Mouse (Mus musculus): Measurements from ENCODE around the gene Hs3st3a1. TPM values are rescaled to one million over a fixed set of nuclear protein-coding genes. Genes with fewer than 3 reads are reported as not detected.

Hs3st3a1 gene
- polyA plus RNA-seq, 1 experiment: not detected

DNA sequence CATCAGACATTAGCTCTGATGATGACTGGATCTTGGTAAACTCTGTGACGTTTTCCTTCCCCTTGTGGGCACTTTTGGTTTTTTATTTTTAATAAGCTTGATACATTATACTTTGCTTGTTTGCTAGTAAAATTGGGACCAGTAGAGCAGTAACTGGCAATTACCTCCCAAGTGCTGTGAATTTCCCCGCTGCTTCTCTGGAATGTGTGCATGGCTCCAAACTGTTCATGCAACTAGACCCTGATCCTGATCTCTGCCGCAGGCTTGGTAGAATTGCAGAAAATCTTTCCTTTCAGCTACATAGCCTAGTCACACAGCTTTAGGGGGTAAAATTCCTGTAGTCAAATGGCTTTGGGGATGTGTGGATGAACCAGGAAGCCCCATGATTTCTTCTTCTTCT is 38.5 kb downstream of the Hs3st3a1 start:
- no peak overlapping the region for H3K27ac ChIP-seq (ENCODE audit: insufficient read depth, low read depth, low read length)
- H3K4me1 ChIP-seq (ENCODE audit: control insufficient read depth, insufficient read depth, low read length): peaks cover 4% of the 10 kb centered on the region; the same call in 1 of the 2 replicates
- no peak overlapping the region for H3K4me3 ChIP-seq (ENCODE audit: insufficient read depth, low read length)
- TF ChIP-seq POLR2A (IDR thresholded peaks at IDR 0.05; ENCODE audit: borderline replicate concordance, low read depth, low read length): no peak
- TF ChIP-seq CTCF (IDR thresholded peaks at IDR 0.05; ENCODE audit: low read depth, low read length): no peak

DNA sequence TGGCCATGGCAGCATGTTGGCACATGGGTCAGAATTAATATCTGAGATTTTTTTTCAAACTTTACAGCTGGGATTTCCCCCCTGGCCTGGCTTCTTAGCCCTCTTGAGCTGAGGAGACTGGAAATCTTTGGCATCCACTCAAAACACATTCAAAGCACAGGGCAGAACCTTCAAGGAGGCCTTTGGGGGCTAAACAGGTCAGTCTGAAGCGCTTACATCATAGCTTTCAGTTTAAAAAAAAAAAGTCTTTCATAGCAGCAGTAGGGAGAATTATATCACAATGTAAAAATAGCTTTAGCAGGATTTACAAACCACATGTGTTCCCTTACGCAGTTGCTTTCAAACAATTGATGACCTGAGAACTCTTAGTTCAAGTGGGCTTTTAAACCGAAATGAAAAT is 46.3 kb downstream of the Hs3st3a1 start:
- TF ChIP-seq CTCF (IDR thresholded peaks at IDR 0.05; ENCODE audit: low read depth, low read length) (no peak), POLR2A (IDR thresholded peaks at IDR 0.05; ENCODE audit: borderline replicate concordance, low read depth, low read length) (no peak)

DNA sequence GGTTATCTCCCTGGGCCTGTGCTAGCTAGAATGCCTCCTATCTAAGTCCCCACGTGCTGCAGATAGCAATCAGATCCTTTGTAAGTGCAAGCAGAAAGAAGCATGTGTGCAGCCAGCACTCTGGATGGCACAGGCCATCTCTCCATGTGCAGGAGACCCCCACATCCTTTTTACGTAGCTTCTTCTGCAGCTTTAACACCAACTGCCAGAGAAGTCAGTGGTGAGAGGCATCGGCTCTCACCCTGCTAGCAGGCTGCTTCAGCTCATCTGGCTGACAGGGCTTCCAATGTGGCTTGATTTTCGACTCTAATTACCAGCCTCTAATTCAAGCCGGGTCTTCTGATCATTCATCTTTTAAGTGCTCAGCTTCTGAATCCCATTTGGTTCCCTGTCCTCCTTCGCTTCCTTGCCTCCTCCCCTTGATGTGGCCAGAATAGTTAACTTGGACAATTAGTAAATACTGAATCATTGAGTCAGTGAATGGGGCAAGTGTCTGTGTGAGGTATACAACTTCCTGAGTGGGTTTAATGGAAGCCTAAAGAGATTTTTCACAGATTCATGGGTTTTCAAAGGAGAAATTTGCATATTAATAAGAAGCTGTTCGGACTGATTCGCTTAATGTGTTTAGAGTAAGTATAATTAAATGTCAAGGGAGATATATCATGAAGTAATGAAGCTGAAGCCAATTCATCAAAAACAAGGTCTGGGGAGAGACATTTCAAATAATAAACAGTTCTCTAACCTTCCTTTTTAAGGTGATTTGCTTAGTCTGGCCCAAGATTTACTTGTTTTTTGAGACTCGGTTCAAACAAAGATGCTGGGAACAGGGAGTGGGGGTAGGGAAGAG is 54.7 kb downstream of the Hs3st3a1 start:
- peaks cover 12% of the 10 kb centered on the region for H3K4me1 ChIP-seq (ENCODE audit: control insufficient read depth, insufficient read depth, low read length)
- no peak overlapping the region for H3K4me3 ChIP-seq (ENCODE audit: insufficient read depth, low read length)
- no peak for TF ChIP-seq CTCF (IDR thresholded peaks at IDR 0.05; ENCODE audit: low read depth, low read length)
- no peak for TF ChIP-seq POLR2A (IDR thresholded peaks at IDR 0.05; ENCODE audit: borderline replicate concordance, low read depth, low read length)
- H3K27ac ChIP-seq (ENCODE audit: insufficient read depth, low read depth, low read length): no peak overlapping the region

More for the DNA sequence above, 46.3 kb downstream of the Hs3st3a1 start:
- no peak overlapping the region for H3K27ac ChIP-seq (ENCODE audit: insufficient read depth, low read depth, low read length)
- no peaks in the 10 kb centered on the region for H3K4me1 ChIP-seq (ENCODE audit: control insufficient read depth, insufficient read depth, low read length)
- no peak overlapping the region for H3K4me3 ChIP-seq (ENCODE audit: insufficient read depth, low read length)

DNA sequence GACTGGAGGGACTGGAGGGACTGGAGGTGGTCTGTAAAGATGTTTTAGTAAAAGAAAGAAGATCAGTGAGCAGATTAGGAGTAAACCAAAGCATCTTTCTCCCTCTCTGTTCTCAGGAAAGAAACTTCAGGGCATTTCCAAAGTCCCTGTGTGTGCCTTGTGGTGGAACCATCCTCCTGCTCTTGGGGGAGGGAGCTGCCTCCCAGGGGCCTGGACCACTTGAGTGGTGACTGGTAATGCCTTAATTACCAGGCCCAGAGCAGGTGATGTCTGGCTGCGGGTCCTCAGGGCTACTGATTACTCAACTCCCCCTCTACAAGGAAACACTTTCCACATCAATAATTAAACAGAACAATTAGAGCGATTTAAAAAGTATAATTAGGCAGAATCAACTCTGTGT is 59.3 kb downstream of the Hs3st3a1 start:
- H3K4me1 ChIP-seq (ENCODE audit: control insufficient read depth, insufficient read depth, low read length): peaks cover 36% of the 10 kb centered on the region
- no peak overlapping the region for H3K4me3 ChIP-seq (ENCODE audit: insufficient read depth, low read length)
- TF ChIP-seq POLR2A (IDR thresholded peaks at IDR 0.05; ENCODE audit: borderline replicate concordance, low read depth, low read length) (no peak), CTCF (IDR thresholded peaks at IDR 0.05; ENCODE audit: low read depth, low read length) (no peak)
- no peak overlapping the region for H3K27ac ChIP-seq (ENCODE audit: insufficient read depth, low read depth, low read length)

DNA sequence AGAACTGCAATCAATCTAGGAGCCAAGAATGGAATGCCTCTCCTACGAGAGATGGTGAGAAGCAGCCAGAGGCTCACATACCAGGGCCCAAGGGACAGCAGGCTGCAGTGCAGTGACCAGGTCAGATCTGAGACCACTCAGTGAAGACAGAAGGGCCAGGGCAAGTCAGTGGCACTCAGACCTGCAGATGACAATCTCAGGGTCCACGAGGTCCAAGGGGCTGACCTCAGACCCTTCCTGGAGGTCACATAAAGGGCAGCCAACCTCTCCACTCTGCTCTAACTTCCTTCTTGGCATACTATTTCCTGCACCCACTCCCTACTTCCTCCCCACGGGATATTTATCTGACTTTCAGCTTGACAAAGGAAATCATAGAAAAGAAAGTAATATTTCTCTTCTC is 60.8 kb downstream of the Hs3st3a1 start:
- Histone ChIP-seq H3K4me1 (ENCODE audit: control insufficient read depth, insufficient read depth, low read length) (peaks cover 30% of the 10 kb centered on the region), H3K27ac (ENCODE audit: insufficient read depth, low read depth, low read length) (peak overlapping the region; percentile 86), H3K4me3 (ENCODE audit: insufficient read depth, low read length) (no peak overlapping the region)
- no peak for TF ChIP-seq CTCF (IDR thresholded peaks at IDR 0.05; ENCODE audit: low read depth, low read length)
- no peak for TF ChIP-seq POLR2A (IDR thresholded peaks at IDR 0.05; ENCODE audit: borderline replicate concordance, low read depth, low read length)

- TF ChIP-seq POLR2A (IDR thresholded peaks at IDR 0.05; ENCODE audit: borderline replicate concordance, low read depth, low read length) (no peak), CTCF (IDR thresholded peaks at IDR 0.05; ENCODE audit: low read depth, low read length) (no peak)
- peak overlapping the region; percentile 30 for H3K27ac ChIP-seq (ENCODE audit: insufficient read depth, low read depth, low read length)
- peaks cover 24% of the 10 kb centered on the region for H3K4me1 ChIP-seq (ENCODE audit: control insufficient read depth, insufficient read depth, low read length)
- H3K4me3 ChIP-seq (ENCODE audit: insufficient read depth, low read length): no peak overlapping the region
These were observed 61.5 kb downstream of the Hs3st3a1 start for GRCm38 (mm10) chr11:64496677-64497076.

- H3K27ac ChIP-seq (ENCODE audit: insufficient read depth, low read depth, low read length): no peak overlapping the region
- no peak overlapping the region for H3K4me3 ChIP-seq (ENCODE audit: insufficient read depth, low read length)
- H3K4me1 ChIP-seq (ENCODE audit: control insufficient read depth, insufficient read depth, low read length): peaks cover 20% of the 10 kb centered on the region
- TF ChIP-seq CTCF (IDR thresholded peaks at IDR 0.05; ENCODE audit: low read depth, low read length) (no peak), POLR2A (IDR thresholded peaks at IDR 0.05; ENCODE audit: borderline replicate concordance, low read depth, low read length) (no peak)
These were observed 65.5 kb downstream of the Hs3st3a1 start for GRCm38 (mm10) chr11:64500536-64501112.

- TF ChIP-seq CTCF (IDR thresholded peaks at IDR 0.05; ENCODE audit: low read depth, low read length): no peak
- TF ChIP-seq POLR2A (IDR thresholded peaks at IDR 0.05; ENCODE audit: borderline replicate concordance, low read depth, low read length): no peak
- Histone ChIP-seq H3K27ac (ENCODE audit: insufficient read depth, low read depth, low read length) (no peak overlapping the region), H3K4me1 (ENCODE audit: control insufficient read depth, insufficient read depth, low read length) (peaks cover 5% of the 10 kb centered on the region), H3K4me3 (ENCODE audit: insufficient read depth, low read length) (no peak overlapping the region)
These were observed 67.9 kb downstream of the Hs3st3a1 start for GRCm38 (mm10) chr11:64503040-64503439.

GRCm38 (mm10) chr11:64505924-64506323 is 70.8 kb downstream of the Hs3st3a1 start:
- TF ChIP-seq CTCF (IDR thresholded peaks at IDR 0.05; ENCODE audit: low read depth, low read length) (no peak), POLR2A (IDR thresholded peaks at IDR 0.05; ENCODE audit: borderline replicate concordance, low read depth, low read length) (no peak)
- no peaks in the 10 kb centered on the region for H3K4me1 ChIP-seq (ENCODE audit: control insufficient read depth, insufficient read depth, low read length)
- no peak overlapping the region for H3K27ac ChIP-seq (ENCODE audit: insufficient read depth, low read depth, low read length)
- no peak overlapping the region for H3K4me3 ChIP-seq (ENCODE audit: insufficient read depth, low read length)

DNA sequence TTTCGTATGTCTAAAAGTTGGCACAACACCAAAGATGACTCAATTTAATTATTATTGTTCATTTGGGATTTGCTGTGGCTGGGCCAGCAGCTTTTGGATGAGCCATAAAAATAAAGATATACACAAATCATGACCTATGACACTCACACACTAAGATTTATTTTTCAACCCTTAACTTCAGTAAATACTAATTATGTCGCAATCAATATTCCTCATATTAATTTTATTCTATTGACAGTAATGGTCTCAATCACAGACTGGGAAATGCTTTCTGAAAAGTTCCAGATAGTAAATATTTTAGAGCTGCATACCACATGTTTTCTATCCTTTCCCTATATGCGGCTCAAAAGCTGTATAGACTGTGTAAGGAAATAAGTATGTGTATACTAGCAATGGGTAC is 71.9 kb downstream of the Hs3st3a1 start:
- Histone ChIP-seq H3K4me3 (ENCODE audit: insufficient read depth, low read length) (no peak overlapping the region), H3K27ac (ENCODE audit: insufficient read depth, low read depth, low read length) (no peak overlapping the region), H3K4me1 (ENCODE audit: control insufficient read depth, insufficient read depth, low read length) (no peaks in the 10 kb centered on the region)
- TF ChIP-seq POLR2A (IDR thresholded peaks at IDR 0.05; ENCODE audit: borderline replicate concordance, low read depth, low read length) (no peak), CTCF (IDR thresholded peaks at IDR 0.05; ENCODE audit: low read depth, low read length) (no peak)

All from bone marrow macrophage, adult 2 months (primary cell).